Mouse (Mus musculus): ENCODE data around the gene Lsm4. TPM values are rescaled to one million over a fixed set of nuclear protein-coding genes. Genes with fewer than 3 reads are reported as not detected.

Lsm4 gene
- total and polyA plus RNA-seq, 2 experiments from 2014 or later = 157 to 312 TPM

GRCm38 (mm10) chr8:70638752-70639151 is 34.3 kb upstream of the Lsm4 start:
- DNase-seq (ENCODE audit: low spot score) (no peak), ATAC-seq (ENCODE audit: low FRiP score) (no peak)
- Histone ChIP-seq H3K9me3 (ENCODE audit: low read length) (no peaks in the 10 kb centered on the region), H3K27me3 (ENCODE audit: insufficient read depth, low read length) (no peaks in the 10 kb centered on the region), H3K4me3 (ENCODE audit: low read depth, low read length) (no peak overlapping the region), H3K9ac (replicated peaks; ENCODE audit: low read length, poor library complexity, severe bottlenecking) (no peak overlapping the region), H3K27ac (ENCODE audit: low read depth, low read length) (no peak overlapping the region), H3K4me2 (ENCODE audit: low read depth, low read length, poor library complexity, severe bottlenecking) (no peak overlapping the region), H3K36me3 (ENCODE audit: insufficient read depth, low read length) (no peaks in the 10 kb centered on the region), H3K4me1 (ENCODE audit: insufficient read depth, low read length) (no peaks in the 10 kb centered on the region)
- no peak for TF ChIP-seq CTCF (IDR thresholded peaks at IDR 0.05)
- WGBS = 75% methylated on average over 9 of the region's 9 CpGs

- 76% methylated on average over 3 of the region's 3 CpGs for WGBS
- Histone ChIP-seq H3K27ac (ENCODE audit: low read depth, low read length) (no peak overlapping the region), H3K36me3 (ENCODE audit: insufficient read depth, low read length) (no peaks in the 10 kb centered on the region), H3K4me3 (ENCODE audit: low read depth, low read length) (no peak overlapping the region), H3K4me1 (ENCODE audit: insufficient read depth, low read length) (no peaks in the 10 kb centered on the region), H3K9me3 (ENCODE audit: low read length) (no peaks in the 10 kb centered on the region), H3K9ac (replicated peaks; ENCODE audit: low read length, poor library complexity, severe bottlenecking) (no peak overlapping the region), H3K27me3 (ENCODE audit: insufficient read depth, low read length) (no peaks in the 10 kb centered on the region), H3K4me2 (ENCODE audit: low read depth, low read length, poor library complexity, severe bottlenecking) (no peak overlapping the region)
- ATAC-seq (ENCODE audit: low FRiP score) (no peak), DNase-seq (ENCODE audit: low spot score) (no peak)
- no peak for TF ChIP-seq CTCF (IDR thresholded peaks at IDR 0.05)
Observed at GRCm38 (mm10) chr8:70643019-70643418, 30.0 kb upstream of the Lsm4 start.

- H3K4me2 ChIP-seq (ENCODE audit: low read depth, low read length, poor library complexity, severe bottlenecking) = no peak overlapping the region
- 90% methylated on average over 2 of the region's 2 CpGs for WGBS
- ATAC-seq (ENCODE audit: low FRiP score) (no peak), DNase-seq (ENCODE audit: low spot score) (no peak)
- no peaks in the 10 kb centered on the region for H3K4me1 ChIP-seq (ENCODE audit: insufficient read depth, low read length)
- no peak overlapping the region for H3K4me3 ChIP-seq (ENCODE audit: low read depth, low read length)
- no peak overlapping the region for H3K9ac ChIP-seq (replicated peaks; ENCODE audit: low read length, poor library complexity, severe bottlenecking)
- peak; percentile 32 for TF ChIP-seq CTCF (IDR thresholded peaks at IDR 0.05)
- no peaks in the 10 kb centered on the region for H3K27me3 ChIP-seq (ENCODE audit: insufficient read depth, low read length)
- no peak overlapping the region for H3K27ac ChIP-seq (ENCODE audit: low read depth, low read length)
- no peaks in the 10 kb centered on the region for H3K9me3 ChIP-seq (ENCODE audit: low read length)
- H3K36me3 ChIP-seq (ENCODE audit: insufficient read depth, low read length) = no peaks in the 10 kb centered on the region
Observed at GRCm38 (mm10) chr8:70644065-70644464, 29.0 kb upstream of the Lsm4 start.

DNA sequence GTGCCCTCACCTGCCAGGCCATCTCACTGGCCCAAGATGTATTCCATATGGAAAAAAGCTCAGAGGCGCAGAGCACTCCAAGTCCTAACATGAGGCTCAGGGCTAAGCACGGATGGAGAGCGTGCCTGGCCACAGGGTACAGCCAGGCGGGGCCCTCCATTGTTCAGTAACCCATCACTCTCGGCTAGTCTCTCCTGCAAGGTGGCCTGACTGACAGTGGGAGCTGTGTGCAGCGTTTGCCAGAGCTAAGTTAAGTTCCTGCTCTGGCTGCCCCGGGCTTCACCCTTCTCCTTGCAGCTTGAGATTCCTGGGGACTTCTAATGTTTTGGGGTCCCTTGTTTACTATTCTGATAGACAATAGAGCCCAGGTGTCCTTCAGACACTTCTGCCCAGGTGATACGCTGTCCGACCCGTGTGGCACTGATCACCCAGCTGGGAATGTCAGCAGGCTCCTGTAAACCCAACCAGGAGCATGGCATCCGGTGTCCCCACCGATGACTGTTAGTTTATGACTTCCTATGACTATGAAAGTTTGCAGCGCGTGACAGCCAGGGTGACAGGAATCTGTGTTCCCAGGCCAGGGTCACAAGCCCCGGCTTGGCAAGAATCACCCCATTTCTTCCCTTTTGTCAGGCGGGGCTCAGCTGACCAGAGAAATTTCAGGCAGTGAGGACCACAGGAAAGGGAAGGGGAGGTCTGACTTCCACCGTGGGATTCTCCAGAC is 27.4 kb upstream of the Lsm4 start:
- Histone ChIP-seq H3K27ac (ENCODE audit: low read depth, low read length) (no peak overlapping the region), H3K27me3 (ENCODE audit: insufficient read depth, low read length) (no peaks in the 10 kb centered on the region), H3K4me2 (ENCODE audit: low read depth, low read length, poor library complexity, severe bottlenecking) (no peak overlapping the region), H3K36me3 (ENCODE audit: insufficient read depth, low read length) (peaks cover 10% of the 10 kb centered on the region), H3K9ac (replicated peaks; ENCODE audit: low read length, poor library complexity, severe bottlenecking) (no peak overlapping the region), H3K4me3 (ENCODE audit: low read depth, low read length) (no peak overlapping the region), H3K9me3 (ENCODE audit: low read length) (no peaks in the 10 kb centered on the region), H3K4me1 (ENCODE audit: insufficient read depth, low read length) (no peaks in the 10 kb centered on the region)
- ATAC-seq (ENCODE audit: low FRiP score) = no peak
- WGBS = 65% methylated on average over 17 of the region's 17 CpGs
- TF ChIP-seq CTCF (IDR thresholded peaks at IDR 0.05) = no peak
- no peak for DNase-seq (ENCODE audit: low spot score)

DNA sequence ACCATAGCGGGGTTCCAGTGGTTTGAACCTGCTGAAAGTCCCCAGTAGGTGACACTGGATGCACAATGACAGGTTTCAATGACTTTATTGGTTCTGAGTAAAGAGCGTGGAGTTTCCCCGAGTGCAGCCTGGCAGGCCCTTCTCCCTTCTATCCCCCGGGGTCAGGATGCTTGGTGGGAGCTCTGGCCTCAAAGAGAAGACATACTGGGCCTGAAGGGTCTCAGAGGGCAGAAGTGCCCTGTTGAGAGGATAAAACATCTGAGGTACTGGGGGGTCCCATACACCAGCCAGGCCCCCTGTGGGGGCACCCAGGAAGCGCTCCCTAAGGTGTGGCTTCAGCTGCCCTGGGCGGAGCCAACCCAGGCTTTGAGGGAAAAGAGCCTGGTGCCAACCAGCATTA is 26.7 kb upstream of the Lsm4 start:
- Histone ChIP-seq H3K27me3 (ENCODE audit: insufficient read depth, low read length) (no peaks in the 10 kb centered on the region), H3K4me2 (ENCODE audit: low read depth, low read length, poor library complexity, severe bottlenecking) (no peak overlapping the region), H3K9ac (replicated peaks; ENCODE audit: low read length, poor library complexity, severe bottlenecking) (no peak overlapping the region), H3K36me3 (ENCODE audit: insufficient read depth, low read length) (peaks cover 15% of the 10 kb centered on the region), H3K27ac (ENCODE audit: low read depth, low read length) (no peak overlapping the region), H3K4me1 (ENCODE audit: insufficient read depth, low read length) (no peaks in the 10 kb centered on the region), H3K9me3 (ENCODE audit: low read length) (no peaks in the 10 kb centered on the region), H3K4me3 (ENCODE audit: low read depth, low read length) (no peak overlapping the region)
- TF ChIP-seq CTCF (IDR thresholded peaks at IDR 0.05) = no peak
- ATAC-seq (ENCODE audit: low FRiP score) = no peak
- WGBS = 66% methylated on average over 6 of the region's 6 CpGs
- DNase-seq (ENCODE audit: low spot score) = no peak

DNA sequence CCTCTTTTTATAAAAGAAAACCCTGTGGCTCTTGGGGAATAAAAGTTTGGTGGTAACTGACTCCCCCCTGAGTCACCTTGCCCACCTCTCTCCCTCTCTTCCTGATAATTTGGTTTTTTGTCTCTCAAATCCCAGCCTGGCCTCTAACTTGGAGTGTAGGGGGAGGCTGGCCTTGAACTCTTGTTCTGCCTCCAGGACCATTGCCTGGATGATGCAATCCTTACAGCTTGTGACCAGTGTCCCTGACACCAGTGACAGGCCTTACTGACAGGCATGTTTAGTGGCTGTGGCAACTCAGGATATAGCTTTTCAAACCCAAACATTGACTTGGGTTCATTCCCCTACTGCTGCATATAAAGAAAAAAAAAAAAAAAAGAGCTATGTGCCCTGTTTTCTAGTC is 26.3 kb upstream of the Lsm4 start:
- no peak for TF ChIP-seq CTCF (IDR thresholded peaks at IDR 0.05)
- Histone ChIP-seq H3K9ac (replicated peaks; ENCODE audit: low read length, poor library complexity, severe bottlenecking) (no peak overlapping the region), H3K4me2 (ENCODE audit: low read depth, low read length, poor library complexity, severe bottlenecking) (no peak overlapping the region), H3K4me3 (ENCODE audit: low read depth, low read length) (no peak overlapping the region), H3K27me3 (ENCODE audit: insufficient read depth, low read length) (no peaks in the 10 kb centered on the region), H3K9me3 (ENCODE audit: low read length) (no peaks in the 10 kb centered on the region), H3K36me3 (ENCODE audit: insufficient read depth, low read length) (peaks cover 16% of the 10 kb centered on the region), H3K4me1 (ENCODE audit: insufficient read depth, low read length) (no peaks in the 10 kb centered on the region), H3K27ac (ENCODE audit: low read depth, low read length) (no peak overlapping the region)
- no peak for ATAC-seq (ENCODE audit: low FRiP score)
- DNase-seq (ENCODE audit: low spot score) = no peak

Data from midbrain, postnatal 0 days (tissue).